Mouse (Mus musculus) gastrocnemius, postnatal 36 days (tissue): ENCODE data around the gene Helz. TPM values are rescaled to one million over a fixed set of nuclear protein-coding genes. Genes with fewer than 3 reads are reported as not detected.

Source experiments
- DNase-seq, 2 experiments: peaks; one replicate each; pipeline ENCODE4 v3.0.0; 2022
- intact Hi-C: fragments of 180-260 bp; cut with DNase I; formaldehyde crosslinking; loops from one replicate; pipeline ENCODE4 v1.15.1; 2025
- total RNA-seq, 2 experiments: library from RNA; stranded (reverse); gene quantifications; 2 replicates each; pipeline ENCODE4 v1.2.3; 2021

Gene Helz
- total RNA-seq, 2 experiments from 2014 or later, result 13.9 to 14.2 TPM

GRCm38 (mm10) chr11:107592575-107592974 lies 44.8 kb downstream of the Helz start:
- no peak for DNase-seq
- intact Hi-C loops, result no loop called here

DNA sequence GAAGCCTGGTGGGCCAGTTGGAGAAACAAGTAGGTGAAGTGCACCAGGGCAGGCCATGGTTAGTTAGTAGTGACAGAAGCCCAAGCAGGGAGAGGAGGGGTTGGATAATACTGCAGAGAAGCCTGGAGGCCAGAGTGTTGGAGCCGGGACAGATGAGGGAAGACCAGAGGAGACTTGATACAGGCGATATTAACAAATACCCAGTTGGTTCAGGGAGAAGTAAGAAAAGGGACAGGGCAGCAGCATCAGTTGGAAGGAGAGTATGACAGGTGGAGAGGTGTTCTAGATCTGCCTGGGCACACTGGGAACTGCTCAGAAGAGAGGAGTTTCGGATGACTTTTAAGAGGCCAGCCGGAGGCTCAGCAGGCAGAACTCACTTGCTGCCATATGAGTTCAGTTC lies 49.7 kb downstream of the Helz start:
- intact Hi-C loops, result no loop called here
- no peak for DNase-seq

GRCm38 (mm10) chr11:107605694-107606093 lies 58.0 kb downstream of the Helz start:
- no peak for DNase-seq
- intact Hi-C loops, result no loop called here

DNA sequence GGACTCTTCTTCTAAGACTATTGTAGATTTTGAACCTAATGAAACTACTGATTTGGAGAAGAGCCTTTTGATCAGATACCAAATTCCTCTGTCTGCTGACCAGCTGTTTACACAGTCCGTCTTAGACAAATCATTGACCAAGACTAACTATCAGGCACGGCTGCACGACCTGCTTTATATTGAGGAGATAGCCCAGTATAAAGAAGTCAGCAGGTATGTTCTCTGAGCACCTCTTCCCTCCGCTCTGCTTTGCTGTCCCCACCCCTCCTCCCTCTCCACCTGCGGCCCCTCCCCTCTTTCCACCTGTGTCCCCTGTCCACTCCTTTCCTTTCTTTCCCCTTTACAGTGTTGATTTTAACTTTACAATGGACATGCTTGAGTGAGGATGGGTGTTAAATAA lies 66.2 kb downstream of the Helz start:
- no peak for DNase-seq
- intact Hi-C loops, result no loop called here

DNA sequence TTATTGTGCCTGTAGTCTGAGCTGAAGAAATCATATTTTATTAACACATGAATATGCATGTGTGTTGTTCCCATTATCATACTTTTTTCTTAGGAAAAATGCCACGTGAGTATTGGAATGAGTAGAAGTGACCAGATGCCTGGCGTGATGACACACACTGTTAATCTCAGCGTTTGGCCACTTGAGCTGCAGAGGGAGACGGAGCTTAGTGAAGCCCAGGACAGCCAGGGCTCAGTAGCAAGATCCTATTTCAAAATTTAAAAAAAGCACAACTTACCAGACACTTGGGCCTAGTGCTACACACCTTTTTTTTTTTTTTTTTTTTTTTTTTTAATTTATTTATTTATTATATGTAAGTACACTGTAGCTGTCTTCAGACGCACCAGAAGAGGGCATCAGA lies 68.0 kb downstream of the Helz start:
- no peak for DNase-seq
- intact Hi-C loops, result no loop called here

DNA sequence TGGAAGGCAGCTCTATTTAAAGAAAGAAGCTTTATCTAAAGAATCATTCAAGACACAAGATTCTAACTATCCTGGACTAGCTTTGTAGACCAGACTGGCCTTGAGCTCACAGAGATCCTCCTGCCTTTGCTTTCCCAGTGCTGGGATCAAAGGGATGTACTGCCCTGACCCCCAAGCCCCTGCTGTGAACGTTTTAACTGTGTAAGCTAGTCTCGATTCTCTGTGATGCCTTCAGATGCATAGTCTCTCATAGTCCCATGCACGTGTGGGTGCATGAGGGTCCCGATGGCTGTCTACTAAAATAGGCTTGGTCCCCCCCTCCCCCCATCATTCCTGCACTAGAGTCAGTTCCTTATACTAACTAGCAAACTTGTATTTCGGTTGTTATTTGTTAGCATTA lies 70.2 kb downstream of the Helz start:
- intact Hi-C loops, result no loop called here
- DNase-seq, result no peak

GRCm38 (mm10) chr11:107624661-107625060 lies 76.9 kb downstream of the Helz start:
- DNase-seq, result no peak
- intact Hi-C loops, result loop anchor here (10.0 kb wide), 2 partner anchors 370 to 800 kb away; partner anchors contain the start of gene Cep112

DNA sequence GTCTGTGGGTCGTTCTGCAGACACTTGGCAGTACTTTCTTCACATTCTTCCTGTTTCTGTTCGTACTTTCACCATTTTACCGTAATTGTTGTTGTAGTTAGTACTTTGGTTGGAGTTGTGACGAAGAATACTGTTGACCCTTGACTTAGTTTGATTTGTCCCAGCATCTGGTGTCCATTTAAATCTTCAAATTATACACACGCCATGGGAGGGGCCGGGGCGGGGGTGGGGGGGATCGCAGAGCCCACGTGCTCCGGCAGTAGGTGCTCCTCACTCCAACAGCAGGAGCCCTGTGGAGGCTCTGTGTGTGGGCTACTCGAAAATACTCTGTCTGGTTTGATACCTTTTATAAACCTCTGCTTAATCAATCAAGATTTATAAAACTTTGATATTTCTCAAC lies 78.0 kb downstream of the Helz start:
- no peak for DNase-seq
- intact Hi-C loops, result loop anchor here (10.0 kb wide), 2 partner anchors 369 to 799 kb away; partner anchors contain the start of gene Cep112

DNA sequence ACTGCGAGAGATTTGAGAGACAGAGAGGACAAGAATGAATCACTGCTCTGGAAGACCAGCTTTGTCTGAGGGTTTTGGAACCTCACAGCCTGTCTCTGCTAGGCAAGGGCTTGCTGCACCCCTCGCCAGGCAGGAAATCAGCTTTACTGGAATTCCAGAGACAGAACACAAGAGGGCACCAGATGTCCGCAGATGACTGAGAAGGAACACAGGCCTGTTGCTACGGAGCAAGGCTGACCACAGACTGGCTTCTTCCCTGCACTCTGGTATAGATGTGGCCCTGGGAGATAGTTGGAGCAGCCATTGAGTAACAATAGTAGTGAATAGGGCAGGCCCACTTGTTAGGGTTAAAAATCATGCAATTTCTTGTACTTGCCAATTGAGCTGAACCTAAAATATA lies 81.8 kb downstream of the Helz start:
- peak in 1 of 2 experiments; percentile 55 for DNase-seq
- intact Hi-C loops, result loop anchor here (1.0 to 10.0 kb wide), 3 partner anchors 223 to 795 kb away; partner anchors contain the start of gene Cep112

DNA sequence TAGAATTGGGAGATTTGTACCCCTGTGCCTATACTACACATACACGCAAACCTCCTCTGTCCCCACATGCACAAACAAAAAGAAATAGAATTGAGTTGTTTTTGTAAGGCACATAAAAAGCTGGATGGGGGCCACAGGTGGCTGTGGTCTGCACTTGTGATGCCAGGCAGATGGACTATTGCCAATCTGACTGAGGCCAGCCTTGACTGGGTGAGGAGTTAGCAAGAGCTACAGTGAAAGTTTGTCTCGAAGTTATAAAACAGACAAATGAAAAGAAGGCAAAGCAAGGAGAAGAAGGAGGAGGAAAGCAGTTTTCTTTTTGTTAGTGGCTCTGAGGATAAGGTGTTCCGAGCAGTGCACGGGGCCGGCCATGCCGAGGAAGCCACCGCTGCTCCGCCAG lies 82.2 kb downstream of the Helz start:
- DNase-seq, result no peak
- intact Hi-C loops, result loop anchor here (1.0 to 10.0 kb wide), 3 partner anchors 222 to 795 kb away; partner anchors contain the start of gene Cep112

GRCm38 (mm10) chr11:107631124-107631523 lies 83.4 kb downstream of the Helz start:
- intact Hi-C loops, result no loop called here
- no peak for DNase-seq

DNA sequence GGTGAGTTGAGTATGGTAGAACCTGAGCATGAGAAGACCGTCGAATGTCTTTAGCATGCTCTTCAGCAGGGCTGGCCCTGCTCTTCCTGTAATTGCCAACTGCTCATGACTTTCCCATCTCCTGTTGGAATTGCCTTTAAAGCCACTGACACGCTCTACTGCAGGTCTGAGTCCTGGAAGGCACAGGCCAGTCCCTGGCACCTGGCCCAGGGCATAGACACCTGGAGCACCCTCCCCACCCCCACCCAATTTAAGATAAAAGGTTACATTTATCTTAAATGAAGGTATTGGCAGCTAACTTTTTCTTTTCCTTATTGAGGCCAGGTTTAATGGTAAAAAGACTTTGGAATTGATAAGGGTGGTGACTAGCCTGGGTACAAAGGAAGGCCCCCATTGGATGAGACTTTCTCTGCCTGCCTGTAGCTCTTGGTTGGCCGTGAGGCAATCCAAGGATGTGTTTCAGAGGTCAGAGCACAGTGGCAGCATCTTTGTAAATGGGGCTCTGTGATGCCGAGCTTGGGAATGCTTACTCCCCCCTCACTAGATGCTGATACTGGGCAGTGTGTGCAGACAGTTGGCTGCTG lies 85.9 kb downstream of the Helz start:
- intact Hi-C loops, result no loop called here
- no peak for DNase-seq

GRCm38 (mm10) chr11:107638137-107638536 lies 90.4 kb downstream of the Helz start:
- no peak for DNase-seq
- intact Hi-C loops, result no loop called here

- no peak for DNase-seq
- intact Hi-C loops, result no loop called here
Measured at GRCm38 (mm10) chr11:107639657-107640056, 91.9 kb downstream of the Helz start.

GRCm38 (mm10) chr11:107644461-107644860 lies 96.7 kb downstream of the Helz start:
- intact Hi-C loops, result no loop called here
- no peak for DNase-seq

GRCm38 (mm10) chr11:107647330-107647729 lies 99.6 kb downstream of the Helz start:
- intact Hi-C loops, result no loop called here
- DNase-seq, result no peak

- intact Hi-C loops, result no loop called here
- no peak for DNase-seq
Measured at GRCm38 (mm10) chr11:107648668-107649067, 100.9 kb downstream of the Helz start.

DNA sequence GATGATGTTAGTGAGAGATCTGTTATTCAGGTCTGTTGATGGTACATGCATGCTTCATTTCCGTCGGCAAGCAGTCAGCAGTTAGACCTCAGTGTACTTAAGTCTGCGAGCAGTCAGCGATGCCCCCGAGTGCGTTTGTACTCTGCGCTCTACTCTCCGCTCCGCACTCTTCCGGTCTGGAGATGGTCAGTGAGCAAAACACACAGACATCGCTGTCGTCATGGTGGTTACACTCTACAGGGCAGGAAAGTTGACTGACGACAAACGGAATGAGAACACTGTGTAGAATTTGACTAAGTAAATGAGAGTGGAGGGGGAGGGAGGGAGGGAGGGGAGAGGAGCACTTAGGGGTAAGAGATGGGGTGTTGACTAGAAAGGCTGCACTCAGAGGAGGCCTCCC lies 101.7 kb downstream of the Helz start:
- no peak for DNase-seq
- intact Hi-C loops, result no loop called here

DNA sequence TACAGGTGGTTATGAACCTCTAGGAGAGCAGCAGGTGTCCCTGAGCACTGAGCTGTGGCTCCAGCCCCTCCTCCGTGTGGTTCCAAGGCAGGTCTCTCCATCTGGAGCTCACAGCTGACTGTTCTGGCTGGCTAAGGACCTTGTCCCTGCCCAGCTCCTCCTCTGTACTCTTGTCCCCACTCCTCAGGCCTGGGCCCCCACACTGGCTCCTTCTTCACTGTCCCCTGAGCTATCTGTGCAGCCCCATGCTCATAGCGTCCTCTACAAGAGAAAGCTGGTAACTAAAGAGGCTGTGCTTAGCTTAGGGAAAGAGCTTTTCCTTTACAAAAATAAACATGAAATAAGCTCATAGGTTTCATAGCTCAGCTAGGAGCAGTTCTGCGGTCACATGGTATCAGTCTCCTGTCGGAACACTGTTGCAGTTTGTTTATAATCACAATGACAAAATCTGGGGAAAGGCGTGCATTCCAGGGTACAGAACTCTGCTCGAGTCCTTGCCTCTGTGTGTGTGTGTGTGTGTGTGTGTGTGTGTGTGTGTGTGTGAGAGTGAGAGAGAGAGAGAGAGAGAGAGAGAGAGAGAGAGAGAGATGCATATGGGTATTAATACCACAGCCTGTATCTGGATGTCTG lies 102.8 kb downstream of the Helz start:
- intact Hi-C loops, result no loop called here

DNA sequence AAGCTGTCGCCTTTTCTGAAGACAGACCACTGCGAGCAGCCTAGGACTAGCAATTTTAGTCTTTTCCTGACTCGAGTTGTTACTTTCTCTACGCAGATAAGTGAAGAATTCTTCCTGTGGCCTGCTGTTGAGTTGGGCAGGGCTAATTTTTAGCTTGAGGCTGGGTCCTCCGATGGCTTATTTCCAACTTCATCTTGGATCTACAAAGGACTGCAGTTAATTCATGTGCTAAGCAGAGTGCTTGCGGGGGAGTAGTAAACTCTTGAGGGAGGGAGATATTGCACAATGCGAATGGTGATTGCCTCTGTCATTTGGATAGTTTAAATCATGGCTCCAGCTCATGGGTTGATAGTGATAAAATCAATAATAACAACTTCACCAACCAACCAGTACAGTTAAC lies 103.7 kb downstream of the Helz start:
- no peak for DNase-seq
- intact Hi-C loops, result no loop called here

More for the DNA sequence above, 102.8 kb downstream of the Helz start:
- DNase-seq, result no peak

- DNase-seq, result no peak
- intact Hi-C loops, result no loop called here
Measured at GRCm38 (mm10) chr11:107652137-107652536, 104.4 kb downstream of the Helz start.

GRCm38 (mm10) chr11:107655538-107655937 lies 107.8 kb downstream of the Helz start:
- intact Hi-C loops, result no loop called here
- no peak for DNase-seq
